Mouse (Mus musculus) liver, adult 2 months (tissue): ENCODE measurements around the gene Il11ra1. TPM values are rescaled to one million over a fixed set of nuclear protein-coding genes. Genes with fewer than 3 reads are reported as not detected.
A peak's percentile ranks its signal among the peaks of the same experiment; 100 is the strongest.
"Not testable (repeated sequence)": the region's sequence is repeated elsewhere in the genome, so short reads cannot be mapped to it uniquely, and the experiment has no call there.

Experiments used
- DNase-seq: peaks from one replicate; pipeline ENCODE4 v3.0.0-alpha.2; 2011; ENCODE audit warnings: low read depth, low spot score; ENCODE audit errors: extremely low read depth
- H3K27ac ChIP-seq: fragments of 200-500 bp; replicated peaks from 2 replicates; pipeline ENCODE4 v1.5.1; 2012; ENCODE audit warnings: low read depth, mild to moderate bottlenecking, control low read depth, inconsistent platforms, low read length; ENCODE audit not compliant: insufficient read depth
- H3K27me3 ChIP-seq: fragments of 200-500 bp; 2 replicates; pipeline ENCODE4 v1.6.1; 2012; ENCODE audit warnings: mild to moderate bottlenecking, moderate library complexity, low read length, inconsistent platforms; ENCODE audit not compliant: control insufficient read depth, insufficient read depth
- H3K36me3 ChIP-seq: fragments of 200-500 bp; 2 replicates; pipeline ENCODE4 v1.6.1; 2012; ENCODE audit warnings: low read length, inconsistent platforms; ENCODE audit not compliant: control insufficient read depth, insufficient read depth
- H3K4me1 ChIP-seq: fragments of 200-500 bp; 2 replicates; pipeline ENCODE4 v1.6.1; 2011; ENCODE audit warnings: low read length; ENCODE audit not compliant: control insufficient read depth, insufficient read depth
- H3K4me3 ChIP-seq: fragments of 200-500 bp; 2 replicates; pipeline ENCODE4 v1.5.1; 2011; ENCODE audit warnings: low read depth, mild to moderate bottlenecking, control low read depth, low read length, moderate library complexity; ENCODE audit not compliant: insufficient read depth
- H3K79me2 ChIP-seq: fragments of 200-500 bp; 2 replicates; pipeline ENCODE4 v1.6.1; 2012; ENCODE audit warnings: inconsistent platforms, mild to moderate bottlenecking, low read length, moderate library complexity; ENCODE audit not compliant: control insufficient read depth, insufficient read depth
- H3K9ac ChIP-seq: fragments of 200-500 bp; 2 replicates; pipeline ENCODE4 v1.6.1; 2012; ENCODE audit warnings: low read depth, mild to moderate bottlenecking, control low read depth, inconsistent platforms, low read length
- CTCF ChIP-seq: fragments of 200-500 bp; IDR thresholded peaks from 2 replicates; pipeline ENCODE4 v1.5.1; 2011; ENCODE audit warnings: low read depth, low read length, control low read depth
- POLR2A ChIP-seq: fragments of 200-500 bp; IDR thresholded peaks from 2 replicates; pipeline ENCODE4 v1.6.1; 2011; ENCODE audit warnings: low read length, control low read depth; ENCODE audit not compliant: insufficient read depth; ENCODE audit errors: extremely low read depth
- WGBS: fragments of 180-500 bp; shearing (Covaris S2); methylation state at CpG from one replicate; pipeline ENCODE4 v1.1.7; 2018; 5-methylcytosine and 5-hydroxymethylcytosine counted together
- polyA plus RNA-seq: library from polyadenylated mRNA; depleted of rRNA; stranded (reverse); fragments of >200 nt; gene quantifications from 2 replicates; pipeline ENCODE4 v1.2.3, GENCODE M21; 2012
- total RNA-seq: library from RNA; depleted of rRNA; stranded (reverse); fragments of >200 nt; gene quantifications from 2 replicates; pipeline ENCODE4 v1.2.3, GENCODE M21; 2014

The Il11ra1 gene
- total and polyA plus RNA-seq, 2 experiments = 38.6 to 155 TPM

- no peaks in the 10 kb centered on the region for H3K27me3 ChIP-seq
- H3K4me3 ChIP-seq = no peak overlapping the region
- no peaks in the 10 kb centered on the region for H3K79me2 ChIP-seq
- H3K9ac ChIP-seq = peak overlapping the region; percentile 23; the same call in 1 of the 2 replicates
- WGBS = 74% methylated on average over 8 of the region's 8 CpGs
- no peak for TF ChIP-seq POLR2A
- TF ChIP-seq CTCF = no peak
- peaks cover 27% of the 10 kb centered on the region for H3K4me1 ChIP-seq
- H3K36me3 ChIP-seq = peaks cover 6% of the 10 kb centered on the region
- no peak for DNase-seq
- H3K27ac ChIP-seq = no peak overlapping the region
Observed at GRCm38 (mm10) chr4:41762099-41762687, 62.4 kb downstream of the Il11ra1 start.

DNA sequence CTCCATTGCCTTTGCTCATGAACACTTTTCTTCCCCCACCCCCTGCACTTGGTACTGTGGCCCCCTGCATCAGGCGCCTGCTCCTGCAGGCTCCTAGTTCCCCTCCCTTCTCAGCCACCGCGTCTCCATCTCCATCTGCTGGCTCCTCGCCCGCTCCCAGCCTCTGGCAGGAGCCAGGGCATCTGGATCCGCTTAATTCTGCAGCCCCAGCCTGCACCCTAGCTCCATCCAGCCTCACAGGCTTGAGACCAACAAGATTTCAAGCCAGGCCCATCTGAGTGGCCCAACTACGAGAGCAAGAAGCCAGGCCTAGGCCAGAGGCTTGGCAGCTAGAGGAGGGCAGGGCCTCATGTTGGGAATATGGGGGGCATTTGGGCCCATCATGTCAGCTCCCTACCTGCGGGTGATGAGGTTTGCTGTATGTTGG lies 62.9 kb downstream of the Il11ra1 start:
- H3K79me2 ChIP-seq, H3K27ac ChIP-seq, DNase-seq, H3K36me3 ChIP-seq, H3K27me3 ChIP-seq, H3K4me3 ChIP-seq: not testable (repeated sequence)
- Histone ChIP-seq H3K4me1 (peaks cover 25% of the 10 kb centered on the region), H3K9ac (peak overlapping the region; percentile 19; the same call in 1 of the 2 replicates)
- WGBS = 64% methylated on average over 8 of the region's 8 CpGs

DNA sequence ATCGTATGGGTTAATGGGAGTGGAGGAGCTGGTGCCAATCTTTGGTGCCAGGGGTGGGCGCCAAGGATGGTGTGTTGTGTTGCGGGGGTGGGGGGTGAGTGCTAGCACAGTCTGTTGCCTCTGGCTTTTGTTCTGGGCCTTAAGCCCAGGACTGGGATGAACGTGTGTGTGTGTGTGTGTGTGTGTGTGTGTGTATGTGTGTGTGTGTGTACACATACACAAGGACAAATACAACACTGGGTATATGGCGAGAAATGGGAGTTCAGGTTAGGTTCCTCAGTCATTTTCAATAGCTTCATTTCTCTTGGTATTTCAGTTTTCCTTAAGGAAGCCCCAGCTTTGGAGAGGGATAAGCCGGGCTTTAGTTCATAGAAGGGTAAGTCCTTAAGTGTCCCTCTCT lies 63.4 kb downstream of the Il11ra1 start:
- not testable (repeated sequence) for H3K79me2 ChIP-seq, H3K27ac ChIP-seq, H3K27me3 ChIP-seq, H3K9ac ChIP-seq, DNase-seq, H3K4me3 ChIP-seq, H3K36me3 ChIP-seq
- peaks cover 22% of the 10 kb centered on the region for H3K4me1 ChIP-seq
- WGBS = 46% methylated on average over 5 of the region's 6 CpGs

DNA sequence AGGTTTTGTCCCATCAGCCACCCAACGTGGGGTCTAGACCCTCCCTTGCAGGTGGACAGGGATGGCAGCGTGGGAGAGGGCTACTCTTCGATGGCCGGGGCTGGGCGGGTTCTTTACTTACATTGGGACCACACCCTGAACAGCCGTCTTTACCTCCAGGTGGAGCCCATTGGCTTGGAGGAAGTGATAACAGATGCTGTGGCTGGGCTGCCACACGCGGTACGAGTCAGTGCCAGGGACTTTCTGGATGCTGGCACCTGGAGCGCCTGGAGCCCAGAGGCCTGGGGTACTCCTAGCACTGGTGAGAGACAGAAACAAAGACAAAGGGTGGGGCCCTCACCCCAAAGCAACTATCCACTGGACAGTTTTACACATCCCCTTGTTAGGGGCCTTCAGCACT lies 67.5 kb downstream of the Il11ra1 start:
- not testable (repeated sequence) for H3K36me3 ChIP-seq, H3K4me3 ChIP-seq, DNase-seq, H3K27ac ChIP-seq, H3K27me3 ChIP-seq, H3K79me2 ChIP-seq, H3K4me1 ChIP-seq, H3K9ac ChIP-seq
- WGBS = 89% methylated on average over 10 of the region's 10 CpGs

DNA sequence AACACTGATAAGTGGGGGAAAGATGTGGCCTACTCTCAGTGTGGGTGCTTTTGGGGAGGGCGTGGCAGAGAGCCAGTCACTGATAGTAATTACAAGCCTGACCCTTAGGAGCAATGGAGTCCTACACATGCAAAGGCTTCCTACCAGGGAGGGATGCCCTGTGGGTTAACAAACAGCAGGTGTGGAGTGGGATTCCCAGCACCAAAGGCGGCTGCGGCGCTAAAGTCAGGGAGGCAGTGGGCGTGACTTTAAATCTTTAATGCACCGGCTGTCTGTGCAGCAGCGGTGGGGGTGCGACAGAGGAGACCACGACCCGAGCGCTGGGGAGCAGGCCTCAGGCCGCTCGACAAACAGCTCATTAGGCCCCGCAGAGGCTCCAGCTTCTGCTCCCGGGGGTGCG lies 73.2 kb downstream of the Il11ra1 start:
- DNase-seq, H3K79me2 ChIP-seq, H3K4me1 ChIP-seq, H3K36me3 ChIP-seq, H3K27me3 ChIP-seq: not testable (repeated sequence)
- Histone ChIP-seq H3K9ac (peak overlapping the region; percentile 77), H3K27ac (peak overlapping the region; percentile 51), H3K4me3 (peak overlapping the region; percentile 57)
- 7% methylated on average over 7 of the region's 16 CpGs for WGBS

- peak overlapping the region; percentile 60 for H3K27ac ChIP-seq
- H3K4me1 ChIP-seq, H3K27me3 ChIP-seq, H3K36me3 ChIP-seq, H3K79me2 ChIP-seq: not testable (repeated sequence)
- WGBS = 0% methylated on average over 18 of the region's 25 CpGs
- H3K9ac ChIP-seq = 0 out of 2 replicates have a peak overlapping the region, but pooled peaks have one; percentile 25
- DNase-seq = peak; percentile 69
- peak overlapping the region; percentile 47 for H3K4me3 ChIP-seq
Observed at GRCm38 (mm10) chr4:41773502-41773901, 73.7 kb downstream of the Il11ra1 start.

- not testable (repeated sequence) for H3K27me3 ChIP-seq, H3K36me3 ChIP-seq, H3K4me1 ChIP-seq, H3K79me2 ChIP-seq
- WGBS = 4% methylated on average over 12 of the region's 14 CpGs
- peak within 1 kb of the TSS; percentile 60 for H3K27ac ChIP-seq
- peak within 1 kb of the TSS; percentile 57 for H3K4me3 ChIP-seq
- H3K9ac ChIP-seq = peak within 1 kb of the TSS; percentile 77; the same call in 1 of the 2 replicates
- peak; percentile 80 for DNase-seq
Observed at GRCm38 (mm10) chr4:41774002-41774401, 74.2 kb downstream of the Il11ra1 start, which contains the start of gene Ccl27a. Gene Ccl27a (minus strand): TSS chr4:41774247.

- Histone ChIP-seq H3K4me3 (0 out of 2 replicates have a peak overlapping the region, but pooled peaks have one; percentile 45), H3K27ac (peak overlapping the region; percentile 28), H3K9ac (peak overlapping the region; percentile 8; the same call in 1 of the 2 replicates)
- DNase-seq, H3K79me2 ChIP-seq, H3K27me3 ChIP-seq, H3K4me1 ChIP-seq, H3K36me3 ChIP-seq: not testable (repeated sequence)
- 83% methylated on average over 3 of the region's 3 CpGs for whole genome bisulfite sequencing
Observed at GRCm38 (mm10) chr4:41774506-41774905, 74.7 kb downstream of the Il11ra1 start.

- DNase-seq, H3K36me3 ChIP-seq, H3K27me3 ChIP-seq, H3K9ac ChIP-seq, H3K4me1 ChIP-seq, H3K79me2 ChIP-seq, H3K4me3 ChIP-seq, H3K27ac ChIP-seq: not testable (repeated sequence)
- WGBS = 92% methylated on average over 1 of the region's 1 CpGs
Observed at GRCm38 (mm10) chr4:41775840-41776239, 76.1 kb downstream of the Il11ra1 start.
